Mouse (Mus musculus): ENCODE data around the gene Gadd45g. TPM values are rescaled to one million over a fixed set of nuclear protein-coding genes. Genes with fewer than 3 reads are reported as not detected.

The Gadd45g gene
- polyA plus RNA-seq, 1 experiment from 2014 or later = 47.3 TPM

DNA sequence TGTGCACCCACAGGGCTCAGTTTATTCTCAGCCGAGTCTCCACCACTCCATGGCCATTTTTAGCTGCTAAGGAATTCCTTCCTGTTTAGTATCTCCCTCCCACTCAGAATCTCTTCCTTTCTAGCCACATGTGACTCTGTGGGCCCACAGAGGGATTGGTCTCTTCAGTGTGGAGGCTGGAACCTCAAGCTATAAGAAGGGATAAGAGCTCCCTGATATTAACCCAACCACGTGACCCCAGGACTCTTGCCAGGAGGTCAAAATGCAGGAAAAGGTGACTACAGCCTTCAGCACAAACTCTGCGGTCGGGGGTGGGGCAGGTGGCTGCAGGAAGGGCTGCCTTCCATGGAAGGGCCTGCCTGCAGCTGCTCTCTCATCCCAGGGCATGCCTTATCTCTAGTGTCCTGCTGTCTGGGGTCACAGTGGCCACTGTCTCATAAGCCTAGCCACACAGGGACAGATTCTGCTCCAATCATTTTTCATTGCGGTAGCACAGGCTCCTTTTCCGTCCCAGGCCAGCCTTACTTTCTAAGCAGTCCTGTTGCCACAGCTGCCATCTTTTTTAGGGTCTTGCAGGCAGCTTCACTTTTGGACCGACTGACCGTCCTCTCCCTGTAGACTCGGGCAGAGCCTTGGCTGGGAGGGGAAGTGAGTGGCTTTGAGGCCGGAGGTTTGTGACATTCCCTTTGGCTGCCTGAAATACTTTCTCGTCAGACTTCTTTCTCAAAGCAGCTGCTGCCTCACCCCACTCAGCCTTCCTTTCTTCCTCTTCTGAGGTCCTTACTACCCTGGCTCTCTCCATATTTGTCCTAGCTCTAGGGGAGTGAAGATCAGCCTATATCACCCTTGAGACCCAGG, 35.0 kb downstream of the Gadd45g start:
- H3K4me2 ChIP-seq (replicated peaks) = no peak overlapping the region
- H3K4me1 ChIP-seq = peaks cover 40% of the 10 kb centered on the region
- no peak overlapping the region for H3K9ac ChIP-seq
- H3K27me3 ChIP-seq = no peaks in the 10 kb centered on the region
- no peaks in the 10 kb centered on the region for H3K9me3 ChIP-seq
- WGBS = 57% methylated on average over 11 of the region's 11 CpGs
- H3K27ac ChIP-seq = no peak overlapping the region
- no peak for ATAC-seq (ENCODE audit: low FRiP score, low read depth)
- no peaks in the 10 kb centered on the region for H3K36me3 ChIP-seq
- no peak overlapping the region for H3K4me3 ChIP-seq

DNA sequence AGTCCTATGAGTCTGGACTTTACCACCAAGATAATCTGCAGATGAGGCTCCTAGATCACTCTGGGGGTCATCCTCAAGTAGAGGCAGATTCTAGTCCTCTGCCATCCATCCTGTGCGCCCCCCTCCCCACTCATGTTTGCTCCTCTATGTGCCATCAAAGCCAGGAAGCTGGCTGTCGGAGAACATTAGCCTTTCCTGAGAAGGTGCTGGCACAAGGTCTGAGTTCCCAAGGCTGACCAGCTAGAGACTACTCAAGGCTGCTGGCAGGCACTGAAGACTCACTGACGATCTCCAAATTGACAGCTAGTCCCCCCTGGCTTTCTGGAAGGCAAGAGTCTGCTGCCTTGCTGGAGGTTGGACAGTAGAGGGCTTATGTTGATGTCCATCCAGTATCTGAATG, 35.7 kb downstream of the Gadd45g start:
- Histone ChIP-seq H3K36me3 (no peaks in the 10 kb centered on the region), H3K9ac (no peak overlapping the region), H3K27ac (no peak overlapping the region), H3K4me1 (peaks cover 47% of the 10 kb centered on the region), H3K27me3 (no peaks in the 10 kb centered on the region), H3K4me3 (no peak overlapping the region), H3K4me2 (replicated peaks) (no peak overlapping the region), H3K9me3 (no peaks in the 10 kb centered on the region)
- WGBS = 81% methylated on average over 3 of the region's 3 CpGs
- ATAC-seq (ENCODE audit: low FRiP score, low read depth) = no peak

DNA sequence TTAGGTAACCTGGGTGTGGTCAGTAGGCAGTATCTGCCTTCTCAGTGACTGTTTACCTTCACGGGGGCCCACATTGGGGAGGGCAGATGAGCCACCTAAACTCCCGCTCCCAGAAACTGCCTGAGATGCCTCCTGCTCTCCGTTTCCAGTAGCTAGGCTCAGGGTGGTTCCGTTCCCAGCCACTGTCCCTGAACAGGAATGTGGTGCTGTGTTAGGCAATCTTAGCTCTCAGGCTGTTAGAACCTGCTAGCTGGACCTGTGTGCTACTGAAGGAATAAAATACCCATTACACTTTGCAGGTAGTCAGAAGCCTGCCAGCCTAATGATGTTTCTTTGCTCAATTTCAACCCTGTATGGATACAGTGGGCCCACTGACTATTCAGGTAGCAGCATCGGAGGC, 37.8 kb downstream of the Gadd45g start:
- no peak for ATAC-seq (ENCODE audit: low FRiP score, low read depth)
- H3K27me3 ChIP-seq = no peaks in the 10 kb centered on the region
- H3K9ac ChIP-seq = no peak overlapping the region
- no peak overlapping the region for H3K4me2 ChIP-seq (replicated peaks)
- H3K4me1 ChIP-seq = peaks cover 47% of the 10 kb centered on the region
- WGBS = 53% methylated on average over 5 of the region's 5 CpGs
- no peaks in the 10 kb centered on the region for H3K36me3 ChIP-seq
- no peaks in the 10 kb centered on the region for H3K9me3 ChIP-seq
- no peak overlapping the region for H3K27ac ChIP-seq
- no peak overlapping the region for H3K4me3 ChIP-seq

DNA sequence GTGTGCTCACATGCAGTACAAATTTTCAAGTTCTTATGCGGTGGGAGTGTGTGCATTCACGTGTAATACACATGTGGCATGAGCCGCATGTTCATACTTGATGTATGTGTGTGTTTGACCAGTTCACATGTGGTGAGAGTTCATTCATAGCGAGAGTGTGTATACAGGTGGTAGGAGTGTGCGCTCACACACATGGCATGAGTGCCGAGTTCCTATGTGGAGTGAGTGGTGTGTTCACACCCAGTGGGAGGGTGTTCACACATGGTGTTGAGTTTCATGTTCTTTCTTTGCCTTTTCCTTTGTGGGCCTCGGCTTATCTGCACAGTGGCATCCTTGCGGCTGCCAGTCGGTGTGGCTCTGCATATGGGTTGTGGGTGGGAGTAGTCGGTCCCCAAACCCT, 39.1 kb downstream of the Gadd45g start:
- no peak for ATAC-seq (ENCODE audit: low FRiP score, low read depth)
- peaks cover 47% of the 10 kb centered on the region for H3K4me1 ChIP-seq
- WGBS = 88% methylated on average over 10 of the region's 10 CpGs

DNA sequence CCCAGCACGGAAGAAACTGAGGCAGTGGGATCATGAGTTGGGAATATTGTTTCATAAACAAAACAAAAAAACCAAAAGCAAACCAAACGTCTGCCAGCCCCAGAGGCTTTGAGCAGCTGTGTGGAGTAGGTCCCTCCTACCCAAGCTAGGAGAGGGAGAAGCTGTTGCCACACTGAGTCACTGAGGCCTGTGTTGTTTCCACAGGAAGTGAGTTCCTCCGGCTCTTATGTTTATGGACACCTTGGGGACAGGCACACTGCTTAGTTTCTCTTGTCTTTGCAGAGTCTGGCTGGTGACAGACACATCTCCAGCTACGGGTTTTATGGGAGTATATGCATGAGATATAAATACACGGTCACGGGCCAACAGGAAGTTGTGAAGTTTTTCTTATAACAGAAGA, 39.6 kb downstream of the Gadd45g start:
- ATAC-seq (ENCODE audit: low FRiP score, low read depth) = no peak
- H3K9ac ChIP-seq = no peak overlapping the region
- no peak overlapping the region for H3K4me3 ChIP-seq
- 55% methylated on average over 6 of the region's 6 CpGs for WGBS
- H3K27me3 ChIP-seq = no peaks in the 10 kb centered on the region
- H3K4me1 ChIP-seq = peaks cover 47% of the 10 kb centered on the region
- no peaks in the 10 kb centered on the region for H3K36me3 ChIP-seq
- no peak overlapping the region for H3K4me2 ChIP-seq (replicated peaks)
- H3K27ac ChIP-seq = peak overlapping the region; percentile 56
- no peaks in the 10 kb centered on the region for H3K9me3 ChIP-seq

More for the DNA sequence above, 39.1 kb downstream of the Gadd45g start:
- Histone ChIP-seq H3K4me3 (no peak overlapping the region), H3K27ac (peak overlapping the region; percentile 56; the same call in 1 of the 2 replicates), H3K9ac (no peak overlapping the region), H3K27me3 (no peaks in the 10 kb centered on the region), H3K4me2 (replicated peaks) (no peak overlapping the region), H3K9me3 (no peaks in the 10 kb centered on the region), H3K36me3 (no peaks in the 10 kb centered on the region)

DNA sequence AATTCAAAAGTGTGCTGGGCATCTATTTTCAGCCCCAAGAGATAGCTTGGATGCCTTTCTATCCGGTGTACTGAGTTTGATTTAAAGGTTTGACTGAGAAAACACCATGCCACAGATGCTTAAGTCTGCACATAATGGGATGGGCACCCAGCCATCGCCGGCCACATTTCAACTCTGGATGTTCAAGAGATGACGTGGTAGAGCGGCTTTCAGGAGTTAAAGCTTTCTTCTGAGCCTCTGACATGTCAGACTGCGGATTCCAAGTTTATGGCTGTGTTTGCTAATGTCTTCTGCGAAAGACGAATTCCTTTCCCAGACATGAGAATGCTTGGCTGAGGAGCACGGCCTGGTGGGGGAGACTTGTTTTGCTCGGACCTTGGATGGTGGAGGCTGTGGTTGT, 40.2 kb downstream of the Gadd45g start:
- Histone ChIP-seq H3K36me3 (no peaks in the 10 kb centered on the region), H3K4me2 (replicated peaks) (no peak overlapping the region), H3K4me1 (peaks cover 42% of the 10 kb centered on the region), H3K4me3 (no peak overlapping the region), H3K27me3 (no peaks in the 10 kb centered on the region), H3K27ac (no peak overlapping the region), H3K9me3 (no peaks in the 10 kb centered on the region), H3K9ac (no peak overlapping the region)
- 60% methylated on average over 10 of the region's 10 CpGs for WGBS
- peak; percentile 66 for ATAC-seq (ENCODE audit: low FRiP score, low read depth)

DNA sequence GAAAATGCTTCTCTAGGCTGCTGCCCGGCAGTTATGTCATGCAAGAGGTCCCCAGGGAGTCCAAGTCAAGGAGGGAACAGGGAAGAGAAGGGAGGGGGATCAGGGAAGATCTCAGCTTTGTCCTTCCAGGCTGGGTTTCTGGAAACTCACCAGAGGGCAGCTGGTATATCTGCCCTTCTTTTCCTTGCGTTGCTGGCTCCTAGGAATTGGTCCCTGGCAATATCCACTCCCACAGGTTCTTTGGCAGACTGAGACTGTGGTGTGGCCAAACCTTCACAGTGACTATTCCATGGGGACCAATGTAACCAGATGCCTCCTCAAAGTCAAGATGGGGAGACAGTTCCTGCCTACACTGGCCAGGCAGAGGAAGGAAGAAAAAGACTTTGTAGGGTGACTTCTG, 41.9 kb downstream of the Gadd45g start:
- 72% methylated on average over 2 of the region's 2 CpGs for WGBS
- ATAC-seq (ENCODE audit: low FRiP score, low read depth) = no peak
- H3K27me3 ChIP-seq = no peaks in the 10 kb centered on the region
- no peak overlapping the region for H3K9ac ChIP-seq
- no peak overlapping the region for H3K4me2 ChIP-seq (replicated peaks)
- peaks cover 27% of the 10 kb centered on the region for H3K4me1 ChIP-seq
- H3K36me3 ChIP-seq = no peaks in the 10 kb centered on the region
- no peak overlapping the region for H3K4me3 ChIP-seq
- H3K9me3 ChIP-seq = no peaks in the 10 kb centered on the region
- H3K27ac ChIP-seq = no peak overlapping the region

DNA sequence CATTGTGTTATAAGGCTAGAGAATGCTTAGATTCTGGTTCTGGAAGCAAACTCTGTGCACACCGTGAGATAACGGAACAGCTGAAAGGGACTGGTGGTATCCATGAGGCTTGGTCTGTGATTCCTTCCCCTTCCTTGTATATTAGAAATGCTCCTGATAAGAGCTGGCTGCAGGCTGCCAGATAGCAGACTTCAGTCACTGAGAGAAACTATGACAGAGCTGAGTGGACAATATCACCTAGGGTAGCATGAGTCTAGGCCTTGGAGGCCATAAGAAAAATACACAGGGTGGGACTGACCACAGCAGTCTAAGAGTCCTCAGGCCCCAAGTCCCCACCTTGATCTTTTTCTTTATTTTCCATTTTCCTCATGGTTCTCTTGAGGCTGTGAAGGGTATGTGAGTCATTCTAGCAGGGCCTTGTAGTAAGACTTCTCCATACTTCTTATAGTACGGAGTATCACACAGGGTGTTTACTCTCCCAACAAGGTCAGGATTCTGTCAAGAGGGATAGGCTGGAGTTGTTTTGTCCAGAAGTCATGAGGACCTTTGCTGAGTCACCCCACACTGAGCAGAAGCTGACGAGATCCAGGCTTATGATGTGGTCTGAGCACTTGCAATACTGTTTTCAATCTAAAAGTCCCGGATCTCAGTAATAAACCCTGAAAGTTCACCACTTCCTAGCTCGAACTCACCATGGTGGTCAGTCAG, 45.5 kb downstream of the Gadd45g start:
- no peak overlapping the region for H3K4me3 ChIP-seq
- H3K27me3 ChIP-seq = no peaks in the 10 kb centered on the region
- ATAC-seq (ENCODE audit: low FRiP score, low read depth) = no peak
- no peak overlapping the region for H3K27ac ChIP-seq
- 88% methylated on average over 6 of the region's 6 CpGs for WGBS
- H3K36me3 ChIP-seq = no peaks in the 10 kb centered on the region
- peaks cover 7% of the 10 kb centered on the region for H3K9me3 ChIP-seq
- H3K4me1 ChIP-seq = peaks cover 3% of the 10 kb centered on the region; the same call in 1 of the 2 replicates
- H3K4me2 ChIP-seq (replicated peaks) = no peak overlapping the region
- H3K9ac ChIP-seq = no peak overlapping the region

DNA sequence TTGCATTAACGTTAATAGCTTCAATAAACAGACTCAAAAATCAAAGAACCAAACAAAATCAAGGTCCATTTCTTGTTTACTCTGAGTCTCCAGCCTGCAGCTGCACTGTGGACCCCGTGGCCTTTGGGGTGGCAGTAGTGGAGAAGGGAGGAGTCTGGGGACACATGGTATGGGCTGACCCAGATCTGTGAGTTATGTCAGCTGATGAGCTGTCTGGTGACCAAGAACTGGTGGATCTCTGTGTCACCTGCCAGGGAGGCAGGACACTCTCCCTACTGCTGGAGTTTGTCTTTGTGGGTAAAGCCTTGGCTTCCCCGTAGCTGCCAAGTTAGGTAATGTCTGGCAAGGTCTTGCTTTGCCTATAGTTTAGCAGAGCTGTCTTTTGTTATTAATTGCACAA, 51.1 kb downstream of the Gadd45g start:
- H3K9ac ChIP-seq = no peak overlapping the region
- H3K27ac ChIP-seq = no peak overlapping the region
- peaks cover 7% of the 10 kb centered on the region for H3K9me3 ChIP-seq
- ATAC-seq (ENCODE audit: low FRiP score, low read depth) = no peak
- H3K4me3 ChIP-seq = no peak overlapping the region
- no peaks in the 10 kb centered on the region for H3K27me3 ChIP-seq
- peaks cover 10% of the 10 kb centered on the region for H3K4me1 ChIP-seq
- WGBS = 73% methylated on average over 3 of the region's 3 CpGs
- no peak overlapping the region for H3K4me2 ChIP-seq (replicated peaks)
- no peaks in the 10 kb centered on the region for H3K36me3 ChIP-seq

Other genes with a start within 250 kb of the Gadd45g start
- 299 and 324 TPM in 2 replicates for gene Cks2, start 201.4 kb upstream of the Gadd45g start, polyA plus RNA-seq (2015; fragmentation: Nextera tagmentation; extraction: Ambion mirVana)
- 31.6 and 33.4 TPM in 2 replicates for gene Secisbp2, start 195.0 kb upstream of the Gadd45g start, polyA plus RNA-seq (2015; fragmentation: Nextera tagmentation; extraction: Ambion mirVana)
- 4.4 and 5.8 TPM in 2 replicates for gene Sema4d, start 52.9 kb upstream of the Gadd45g start, polyA plus RNA-seq (2015; fragmentation: Nextera tagmentation; extraction: Ambion mirVana)